Mouse (Mus musculus) embryonic facial prominence, embryonic 13.5 days (tissue): ENCODE data around the gene Map6. TPM values are rescaled to one million over a fixed set of nuclear protein-coding genes. Genes with fewer than 3 reads are reported as not detected.

Experiments
- ATAC-seq: fragments of 200-750 bp; cut with Nextera tagmentation; 2 replicates; pipeline ENCODE4 v1.8.0; 2017; ENCODE audit warnings: low read depth; ENCODE audit not compliant: insufficient number of reproducible peaks, insufficient read depth, low FRiP score, low TSS enrichment
- H3K27ac ChIP-seq: fragments of 300-500 bp; sonication (generic); 2 replicates; pipeline ENCODE4 v1.5.1; 2015; ENCODE audit warnings: moderate library complexity, mild to moderate bottlenecking, inconsistent platforms
- H3K27me3 ChIP-seq: fragments of 300-500 bp; sonication (generic); 2 replicates; pipeline ENCODE4 v1.6.1; 2015; ENCODE audit warnings: mild to moderate bottlenecking, inconsistent platforms
- H3K36me3 ChIP-seq: fragments of 300-500 bp; sonication (generic); 2 replicates; pipeline ENCODE4 v1.6.1; 2015; ENCODE audit warnings: mild to moderate bottlenecking, inconsistent platforms
- H3K4me1 ChIP-seq: fragments of 300-500 bp; sonication (generic); 2 replicates; pipeline ENCODE4 v1.6.1; 2015; ENCODE audit warnings: inconsistent platforms
- H3K4me2 ChIP-seq: fragments of 300-500 bp; sonication (generic); 2 replicates; pipeline ENCODE4 v1.6.1; 2015; ENCODE audit warnings: moderate library complexity, mild to moderate bottlenecking, inconsistent platforms
- H3K4me3 ChIP-seq: fragments of 300-500 bp; sonication (generic); 2 replicates; pipeline ENCODE4 v1.5.1; 2015; ENCODE audit warnings: mild to moderate bottlenecking, inconsistent platforms
- H3K9ac ChIP-seq: fragments of 300-500 bp; sonication (generic); 2 replicates; pipeline ENCODE4 v1.6.1; 2015; ENCODE audit warnings: mild to moderate bottlenecking, inconsistent platforms
- H3K9me3 ChIP-seq: fragments of 300-500 bp; sonication (generic); 2 replicates; pipeline ENCODE4 v1.6.1; 2016; ENCODE audit warnings: inconsistent platforms
- WGBS: fragments of 180-500 bp; shearing (Covaris S2); methylation state at CpG from one replicate; pipeline ENCODE4 v1.1.7; 2015; ENCODE audit warnings: mixed read lengths; 5-methylcytosine and 5-hydroxymethylcytosine counted together
- polyA plus RNA-seq: library from polyadenylated mRNA; unstranded; fragments of >200 nt; fragmentation: Nextera tagmentation; extraction: Ambion mirVana; gene quantifications from 2 replicates; pipeline ENCODE4 v1.2.1, GENCODE M21; 2015

Gene Map6
- polyA plus RNA-seq, 1 experiment from 2014 or later, result 3.9 TPM

GRCm38 (mm10) chr7:99236888-99237660 lies 30.2 kb upstream of the Map6 start:
- H3K4me3 ChIP-seq, result no peak overlapping the region
- no peaks in the 10 kb centered on the region for H3K9me3 ChIP-seq
- H3K27me3 ChIP-seq, result peaks cover 26% of the 10 kb centered on the region
- no peak overlapping the region for H3K4me2 ChIP-seq
- peaks cover 49% of the 10 kb centered on the region for H3K4me1 ChIP-seq
- H3K9ac ChIP-seq, result no peak overlapping the region
- 29% methylated on average over 8 of the region's 8 CpGs for WGBS
- no peaks in the 10 kb centered on the region for H3K36me3 ChIP-seq
- no peak overlapping the region for H3K27ac ChIP-seq
- ATAC-seq, result no peak

GRCm38 (mm10) chr7:99238417-99238816 lies 28.8 kb upstream of the Map6 start, which contains the start of gene Mogat2:
Gene Mogat2, minus strand, starts transcription at chr7:99238619.
- Histone ChIP-seq H3K36me3 (no peaks in the 10 kb centered on the region), H3K4me2 (peak within 1 kb of the TSS; percentile 50), H3K9ac (0 out of 2 replicates have a peak within 1 kb of the TSS, but pooled peaks have one; percentile 21), H3K27me3 (peaks cover 26% of the 10 kb centered on the region), H3K4me3 (peak within 1 kb of the TSS; percentile 9), H3K9me3 (no peaks in the 10 kb centered on the region), H3K4me1 (peaks cover 44% of the 10 kb centered on the region), H3K27ac (no peak within 1 kb of the TSS)
- 8% methylated on average over 13 of the region's 13 CpGs for WGBS
- ATAC-seq, result no peak

GRCm38 (mm10) chr7:99242097-99242496 lies 25.1 kb upstream of the Map6 start:
- no peak overlapping the region for H3K4me3 ChIP-seq
- H3K36me3 ChIP-seq, result no peaks in the 10 kb centered on the region
- 94% methylated on average over 11 of the region's 11 CpGs for WGBS
- H3K9me3 ChIP-seq, result no peaks in the 10 kb centered on the region
- peaks cover 16% of the 10 kb centered on the region for H3K4me1 ChIP-seq
- H3K27ac ChIP-seq, result no peak overlapping the region
- peaks cover 26% of the 10 kb centered on the region for H3K27me3 ChIP-seq
- H3K4me2 ChIP-seq, result no peak overlapping the region
- ATAC-seq, result no peak
- H3K9ac ChIP-seq, result no peak overlapping the region

- no peak for ATAC-seq
- H3K4me3 ChIP-seq, result peak overlapping the region; percentile 45; the same call in 1 of the 2 replicates
- H3K4me2 ChIP-seq, result peak overlapping the region; percentile 65
These were observed 19.0 kb upstream of the Map6 start for GRCm38 (mm10) chr7:99248157-99248742.

DNA sequence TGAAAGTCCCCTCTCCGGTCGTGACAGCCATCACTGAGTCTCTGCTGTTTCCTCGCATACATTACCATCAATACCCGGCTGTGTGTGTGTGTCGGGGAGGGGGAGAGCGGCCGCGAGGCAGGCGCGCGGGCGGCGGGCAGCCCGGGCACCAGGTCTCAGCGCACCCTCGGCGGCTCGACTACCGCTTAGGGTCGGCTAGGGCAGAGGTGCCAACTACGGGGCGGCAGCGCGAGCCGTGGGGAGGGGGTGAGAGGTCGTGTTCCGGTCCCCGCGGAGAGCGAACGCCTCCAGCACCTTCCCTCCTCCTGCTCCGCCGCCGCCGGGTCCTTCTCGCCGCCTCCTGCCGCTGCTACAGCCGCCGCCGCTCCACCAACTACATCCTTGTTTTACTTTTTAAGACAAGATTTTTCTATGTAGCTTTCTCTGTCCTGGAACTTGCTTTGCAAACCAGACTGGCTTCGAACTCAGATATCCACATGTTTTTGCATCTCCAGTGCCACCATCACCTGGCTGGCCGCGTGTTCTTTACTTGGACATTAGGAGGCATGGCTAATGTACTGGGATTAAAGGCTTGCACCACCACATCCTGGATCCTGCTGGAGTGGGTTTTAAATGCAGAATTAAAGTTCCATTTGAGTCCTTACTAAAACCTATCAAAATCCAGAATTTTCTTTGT lies 18.2 kb upstream of the Map6 start:
- peak overlapping the region; percentile 58 for H3K9ac ChIP-seq
- peak overlapping the region; percentile 45 for H3K4me3 ChIP-seq
- H3K9me3 ChIP-seq, result no peaks in the 10 kb centered on the region
- under 1% methylated on average over 44 of the region's 44 CpGs for WGBS
- H3K36me3 ChIP-seq, result no peaks in the 10 kb centered on the region
- peaks cover 24% of the 10 kb centered on the region; the same call in 1 of the 2 replicates for H3K27me3 ChIP-seq
- no peak for ATAC-seq
- H3K27ac ChIP-seq, result no peak overlapping the region
- H3K4me2 ChIP-seq, result peak overlapping the region; percentile 65
- peaks cover 14% of the 10 kb centered on the region for H3K4me1 ChIP-seq

More at GRCm38 (mm10) chr7:99248157-99248742, 19.0 kb upstream of the Map6 start:
- no peak overlapping the region for H3K27ac ChIP-seq
- H3K4me1 ChIP-seq, result peaks cover 14% of the 10 kb centered on the region
- H3K36me3 ChIP-seq, result no peaks in the 10 kb centered on the region
- H3K9ac ChIP-seq, result no peak overlapping the region
- 15% methylated on average over 5 of the region's 5 CpGs for WGBS
- H3K27me3 ChIP-seq, result peaks cover 24% of the 10 kb centered on the region; the same call in 1 of the 2 replicates
- H3K9me3 ChIP-seq, result no peaks in the 10 kb centered on the region

DNA sequence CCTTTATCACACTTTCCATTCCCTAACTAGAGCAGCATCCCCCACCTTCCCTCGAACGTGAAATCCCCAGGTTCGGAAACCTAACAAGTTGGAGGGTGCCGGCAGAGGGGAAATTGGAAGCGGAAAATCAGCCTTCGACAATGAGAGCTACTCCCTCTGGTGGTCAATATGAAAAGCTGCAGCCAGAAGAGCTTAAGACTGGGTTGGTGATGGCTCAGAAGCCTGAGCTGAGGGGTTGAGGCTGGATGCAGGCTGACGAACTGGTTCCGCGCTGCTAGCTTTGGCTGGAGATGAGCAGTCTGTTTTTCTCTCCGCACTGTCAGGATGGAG lies 17.7 kb upstream of the Map6 start:
- Histone ChIP-seq H3K27me3 (peaks cover 24% of the 10 kb centered on the region; the same call in 1 of the 2 replicates), H3K27ac (no peak overlapping the region), H3K36me3 (no peaks in the 10 kb centered on the region), H3K4me3 (peak overlapping the region; percentile 45), H3K9me3 (no peaks in the 10 kb centered on the region), H3K4me1 (peaks cover 14% of the 10 kb centered on the region), H3K9ac (0 out of 2 replicates have a peak overlapping the region, but pooled peaks have one; percentile 36), H3K4me2 (peak overlapping the region; percentile 65)
- 0 out of 2 replicates have a peak, but pooled peaks have one; percentile 8 for ATAC-seq
- 2% methylated on average over 10 of the region's 10 CpGs for WGBS

GRCm38 (mm10) chr7:99250386-99250785 lies 16.9 kb upstream of the Map6 start:
- no peaks in the 10 kb centered on the region for H3K36me3 ChIP-seq
- no peak overlapping the region for H3K27ac ChIP-seq
- H3K4me1 ChIP-seq, result peaks cover 14% of the 10 kb centered on the region
- H3K9ac ChIP-seq, result no peak overlapping the region
- ATAC-seq, result no peak
- no peak overlapping the region for H3K4me3 ChIP-seq
- whole genome bisulfite sequencing, result 33% methylated on average over 9 of the region's 9 CpGs
- no peak overlapping the region for H3K4me2 ChIP-seq
- H3K27me3 ChIP-seq, result peaks cover 24% of the 10 kb centered on the region; the same call in 1 of the 2 replicates
- no peaks in the 10 kb centered on the region for H3K9me3 ChIP-seq

DNA sequence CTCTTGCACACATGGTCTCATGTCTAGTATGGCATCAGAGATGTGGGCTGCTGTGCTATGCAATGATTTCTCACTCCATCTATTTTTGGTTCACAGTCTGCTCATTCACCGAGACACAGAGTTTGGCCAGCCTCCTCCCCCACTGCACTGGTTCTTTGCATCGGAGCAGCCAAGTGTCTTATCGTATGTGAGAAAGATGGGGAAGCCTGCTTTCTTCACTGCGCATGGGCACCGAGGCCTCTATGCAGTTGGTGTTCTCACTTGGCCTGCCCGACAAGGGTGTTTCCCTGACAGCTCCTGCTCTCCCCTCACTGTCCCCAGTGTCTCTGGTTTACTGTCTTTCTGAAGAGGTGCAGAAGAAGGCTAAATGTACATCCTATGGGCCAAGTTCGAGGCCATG lies 12.2 kb upstream of the Map6 start:
- Histone ChIP-seq H3K36me3 (no peaks in the 10 kb centered on the region), H3K27me3 (peaks cover 12% of the 10 kb centered on the region; the same call in 1 of the 2 replicates), H3K9me3 (no peaks in the 10 kb centered on the region), H3K9ac (no peak overlapping the region), H3K27ac (no peak overlapping the region), H3K4me1 (no peaks in the 10 kb centered on the region), H3K4me2 (no peak overlapping the region), H3K4me3 (no peak overlapping the region)
- ATAC-seq, result no peak
- 83% methylated on average over 7 of the region's 7 CpGs for WGBS

DNA sequence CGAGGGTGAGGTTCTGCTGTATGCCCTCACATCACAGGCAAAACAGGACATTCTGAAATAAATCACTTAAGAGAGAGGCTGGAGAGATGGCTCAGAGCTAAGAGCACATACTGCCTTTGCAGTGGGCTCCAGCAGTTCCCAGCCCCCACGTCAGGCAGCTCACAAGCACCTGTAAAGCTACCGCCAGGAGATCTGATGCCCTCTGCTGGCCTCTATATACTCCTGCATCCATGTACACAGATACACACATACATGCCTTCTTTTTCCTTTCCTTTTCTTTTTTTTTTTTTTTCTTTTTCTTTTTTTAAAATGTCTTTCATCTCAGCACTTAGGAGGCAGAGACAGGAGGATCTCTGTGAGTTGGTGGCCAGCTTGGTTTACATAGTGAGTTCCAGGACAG lies 5.3 kb upstream of the Map6 start:
- H3K4me3 ChIP-seq, result no peak overlapping the region
- no peak overlapping the region for H3K27ac ChIP-seq
- no peak overlapping the region for H3K9ac ChIP-seq
- no peaks in the 10 kb centered on the region for H3K36me3 ChIP-seq
- H3K4me2 ChIP-seq, result no peak overlapping the region
- H3K9me3 ChIP-seq, result no peaks in the 10 kb centered on the region
- 53% methylated on average over 3 of the region's 3 CpGs for WGBS
- no peaks in the 10 kb centered on the region for H3K4me1 ChIP-seq
- peaks cover 29% of the 10 kb centered on the region for H3K27me3 ChIP-seq
- ATAC-seq, result no peak

GRCm38 (mm10) chr7:99263509-99263908 lies 3.7 kb upstream of the Map6 start:
- Histone ChIP-seq H3K9ac (no peak overlapping the region), H3K36me3 (no peaks in the 10 kb centered on the region), H3K27ac (no peak overlapping the region), H3K9me3 (no peaks in the 10 kb centered on the region), H3K27me3 (peaks cover 45% of the 10 kb centered on the region), H3K4me1 (peaks cover 15% of the 10 kb centered on the region), H3K4me2 (no peak overlapping the region), H3K4me3 (no peak overlapping the region)
- 51% methylated on average over 4 of the region's 4 CpGs for WGBS
- ATAC-seq, result no peak

DNA sequence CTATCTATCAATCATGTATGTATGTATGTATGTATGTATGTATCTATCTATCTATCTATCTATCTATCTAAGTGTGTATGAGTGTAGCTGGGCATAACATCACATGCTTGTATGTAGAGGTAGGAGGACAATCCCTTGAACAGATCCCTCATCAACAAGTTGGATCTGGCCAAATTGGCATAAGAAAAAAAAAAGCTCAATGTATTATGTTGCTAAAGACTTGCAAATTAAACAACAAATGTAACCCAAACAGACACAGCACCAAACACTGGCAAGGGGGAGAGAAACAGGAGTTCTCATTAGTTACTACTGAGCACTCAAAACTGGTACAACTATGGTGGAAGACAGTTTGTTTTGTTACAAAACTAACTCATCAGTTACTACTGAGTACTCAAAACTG lies 2.6 kb upstream of the Map6 start:
- no peak overlapping the region for H3K9ac ChIP-seq
- no peak overlapping the region for H3K4me2 ChIP-seq
- no peaks in the 10 kb centered on the region for H3K36me3 ChIP-seq
- no peak for ATAC-seq
- peaks cover 26% of the 10 kb centered on the region for H3K4me1 ChIP-seq
- no peaks in the 10 kb centered on the region for H3K9me3 ChIP-seq
- H3K4me3 ChIP-seq, result no peak overlapping the region
- H3K27ac ChIP-seq, result no peak overlapping the region
- H3K27me3 ChIP-seq, result peaks cover 56% of the 10 kb centered on the region
